Comparison of ENCODE assay signal across 22 mouse cellular contexts in the genomic region with DNA sequence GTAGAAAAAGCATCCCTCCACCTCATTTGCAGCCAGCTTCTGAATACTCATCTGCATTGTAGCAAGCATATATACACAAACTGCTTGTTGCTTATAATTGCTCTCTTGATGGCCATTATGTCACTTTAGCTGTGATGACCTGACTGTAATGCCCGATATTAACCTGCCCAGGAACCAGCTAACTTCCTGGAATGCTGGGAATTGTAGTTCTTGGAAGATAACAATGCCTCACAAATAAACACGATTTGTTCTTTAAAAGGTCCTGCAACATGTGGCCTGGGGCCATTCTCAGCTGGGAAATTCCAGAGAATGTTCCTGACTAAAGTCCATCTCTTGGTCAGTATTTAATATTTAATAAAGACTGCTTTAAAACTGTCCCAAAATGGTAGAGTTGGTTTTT.
A peak's percentile ranks its signal among the peaks of the same experiment; 100 is the strongest.
DNase-seq lines count a peak whose midpoint lies in the region; ATAC-seq and TF ChIP-seq lines count a peak whose summit lies in the region.
"Had no signal": no experiment of that assay in that cellular context is flagged by ENCODE, and none has a peak within 500 bp of the region (broad histone marks: within the 10 kb centered on the region; RNA-seq: fewer than 3 reads in every experiment).

No protein-coding gene starts in this region.

- DNase-seq in kidney, adult 2 months: peak; percentile 62
- no peak for DNase-seq in kidney, postnatal 14 days
- peak; percentile 27 for DNase-seq in kidney, adult 9 months
- DNase-seq in kidney, adult 11 months: no peak
- peak; percentile 28 for DNase-seq in liver, adult 2 months (ENCODE audit: extremely low read depth, low read depth, low spot score)
- no peak for DNase-seq in ES-E14 (ENCODE audit: low read depth, low spot score)
- no peak for DNase-seq in lung, postnatal 4 days
- DNase-seq: adrenal gland, adult 2 months; adrenal gland, adult 8-10 months; adrenal gland, postnatal 10 days; adrenal gland, postnatal 14 days; adrenal gland, postnatal 25 days; adrenal gland, postnatal 36 days; B cell, adult 2 months; cerebellum, adult 11 months; cerebellum, adult 11-12 months; cerebellum, adult 18-20 months had no signal

- H3K27me3 ChIP-seq in kidney, adult 2 months (replicated peaks; ENCODE audit: control insufficient read depth, insufficient read depth, low read length): no peaks in the 10 kb centered on the region
- no peaks in the 10 kb centered on the region for H3K27me3 ChIP-seq in liver, adult 2 months (ENCODE audit: control insufficient read depth, insufficient read depth, low read length)
- H3K27me3 ChIP-seq in liver, embryonic 12.5 days (replicated peaks): no peaks in the 10 kb centered on the region
- H3K27me3 ChIP-seq: Patski had no signal

- H3K36me3 ChIP-seq in kidney, adult 2 months (ENCODE audit: control insufficient read depth, insufficient read depth, low read length): no peaks in the 10 kb centered on the region
- H3K36me3 ChIP-seq in liver, adult 2 months (ENCODE audit: control insufficient read depth, insufficient read depth, low read length): no peaks in the 10 kb centered on the region
- no peaks in the 10 kb centered on the region for H3K36me3 ChIP-seq in liver, embryonic 12.5 days
- H3K36me3 ChIP-seq in ES-E14 (ENCODE audit: control insufficient read depth, insufficient read depth, low read length, poor library complexity, severe bottlenecking): no peaks in the 10 kb centered on the region
- H3K36me3 ChIP-seq: G1E had no signal

- H3K79me2 ChIP-seq in liver, adult 2 months (ENCODE audit: control insufficient read depth, insufficient read depth, low read length): no peaks in the 10 kb centered on the region

- no peak overlapping the region for H3K27ac ChIP-seq in kidney, adult 2 months (ENCODE audit: insufficient read depth, low read depth, low read length)
- H3K27ac ChIP-seq in liver, adult 2 months (replicated peaks; ENCODE audit: insufficient read depth, low read depth, low read length): no peak overlapping the region
- no peak overlapping the region for H3K27ac ChIP-seq in liver, embryonic 12.5 days
- no peak overlapping the region for H3K27ac ChIP-seq in ES-E14 (ENCODE audit: insufficient read depth, low read depth, low read length, poor library complexity, severe bottlenecking)

- H3K4me2 ChIP-seq in liver, embryonic 12.5 days: no peak overlapping the region

- H3K4me3 ChIP-seq in kidney, adult 2 months (ENCODE audit: insufficient read depth, low read depth, low read length): no peak overlapping the region
- no peak overlapping the region for H3K4me3 ChIP-seq in liver, adult 2 months (ENCODE audit: insufficient read depth, low read depth, low read length)
- H3K4me3 ChIP-seq in liver, embryonic 12.5 days: no peak overlapping the region
- H3K4me3 ChIP-seq in ES-E14 (ENCODE audit: insufficient read depth in 1 of 2, low read depth in 1 of 2, low read length in 2 of 2, poor library complexity in 1 of 2, severe bottlenecking in 1 of 2): no peak overlapping the region

- H3K4me1 ChIP-seq in kidney, adult 2 months (ENCODE audit: control insufficient read depth, insufficient read depth, low read length): peaks cover 4% of the 10 kb centered on the region
- H3K4me1 ChIP-seq in liver, adult 2 months (ENCODE audit: control insufficient read depth, insufficient read depth, low read length): peaks cover 4% of the 10 kb centered on the region; the same call in 1 of the 2 replicates
- H3K4me1 ChIP-seq in liver, embryonic 12.5 days: no peaks in the 10 kb centered on the region
- no peaks in the 10 kb centered on the region for H3K4me1 ChIP-seq in ES-E14 (ENCODE audit: control insufficient read depth in 2 of 2, insufficient read depth in 2 of 2, low read length in 2 of 2, poor library complexity in 1 of 2)

- no peak for TF ChIP-seq POLR2A in kidney, adult 2 months (IDR thresholded peaks at IDR 0.05; ENCODE audit: low read depth, low read length)
- no peak for TF ChIP-seq POLR2A in liver, adult 2 months (IDR thresholded peaks at IDR 0.05; ENCODE audit: extremely low read depth, insufficient read depth, low read length)

- no peaks in the 10 kb centered on the region for H3K9me3 ChIP-seq in liver, embryonic 12.5 days (replicated peaks)
- no peaks in the 10 kb centered on the region for H3K9me3 ChIP-seq in ES-E14 (ENCODE audit: control insufficient read depth, insufficient read depth, low read depth, low read length)

- in situ Hi-C loops in ES-E14 (cut with MboI; ENCODE audit: low sequenced_read_pairs in 2 of 2, unreplicated experiment in 2 of 2): no loop called here

- 20% methylated on average over 2 of the region's 2 CpGs for WGBS in kidney, adult 2 months
- WGBS in liver, adult 2 months: 14% methylated on average over 2 of the region's 2 CpGs
- WGBS in liver, embryonic 12.5 days (ENCODE audit: insufficient replicate concordance): 26% methylated on average over 2 of the region's 2 CpGs

- no peak overlapping the region for H3K9ac ChIP-seq in liver, adult 2 months (ENCODE audit: low read depth, low read length)
- H3K9ac ChIP-seq in liver, embryonic 12.5 days: no peak overlapping the region
- no peak overlapping the region for H3K9ac ChIP-seq in ES-E14 (ENCODE audit: insufficient read depth, low read depth, low read length, poor library complexity, severe bottlenecking)

- no peak for ATAC-seq in liver, embryonic 12.5 days
- ATAC-seq: activated CD4-positive, CD25-positive, alpha-beta regulatory T cell, adult 4 months; CD4-positive, CD25-positive, alpha-beta regulatory T cell, adult 4 months; Patski had no signal

- no peak for TF ChIP-seq CTCF in kidney, adult 2 months (conservative IDR thresholded peaks at IDR 0.05; ENCODE audit: insufficient read depth, insufficient read length, low read depth, low read length)
- no peak for TF ChIP-seq CTCF in liver, adult 2 months (IDR thresholded peaks at IDR 0.05; ENCODE audit: low read depth, low read length)

TF ChIP-seq in ES-E14, 5 proteins besides CTCF, POLR2A, EP300 and RAD21:
- TF ChIP-seq ZC3H11A (IDR thresholded peaks at IDR 0.05; ENCODE audit: borderline replicate concordance, low read depth, low read length): no peak
- peak; percentile 67; the same call in 1 of the 2 replicates for TF ChIP-seq HCFC1 (IDR thresholded peaks at IDR 0.05; ENCODE audit: borderline replicate concordance, insufficient read depth, low read length)

Comparison
In these comparisons a context has a peak if more than half of its experiments do, and no peak if none do; other contexts are left out.
1. DNase-seq: peak in kidney, adult 2 months (single experiment), kidney, adult 9 months (single experiment) and liver, adult 2 months (single experiment); none in kidney, postnatal 14 days (single experiment), kidney, adult 11 months (single experiment), ES-E14 (single experiment) and lung, postnatal 4 days (0 of 2).